Mouse (Mus musculus): ENCODE measurements around the gene Cmah.
A peak's percentile ranks its signal among the peaks of the same experiment; 100 is the strongest.

The Cmah gene

GRCm38 (mm10) chr13:24481615-24482295, 154.6 kb downstream of the Cmah start:
- peak; percentile 54 for DNase-seq (ENCODE audit: low read depth, low spot score)

GRCm38 (mm10) chr13:24483691-24484090, 156.5 kb downstream of the Cmah start:
- no peak for DNase-seq (ENCODE audit: low read depth, low spot score)

- no peak for DNase-seq (ENCODE audit: low read depth, low spot score)
Observed at GRCm38 (mm10) chr13:24484811-24485210, 157.6 kb downstream of the Cmah start.

- no peak for DNase-seq (ENCODE audit: low read depth, low spot score)
Observed at GRCm38 (mm10) chr13:24485964-24486363, 158.8 kb downstream of the Cmah start.

- no peak for DNase-seq (ENCODE audit: low read depth, low spot score)
Observed at GRCm38 (mm10) chr13:24486403-24486802, 159.2 kb downstream of the Cmah start.

GRCm38 (mm10) chr13:24487061-24487460, 159.9 kb downstream of the Cmah start:
- DNase-seq (ENCODE audit: low read depth, low spot score), result no peak

- no peak for DNase-seq (ENCODE audit: low read depth, low spot score)
Observed at GRCm38 (mm10) chr13:24487546-24487945, 160.3 kb downstream of the Cmah start.

GRCm38 (mm10) chr13:24488526-24489070, 161.4 kb downstream of the Cmah start:
- DNase-seq (ENCODE audit: low read depth, low spot score), result no peak

GRCm38 (mm10) chr13:24489515-24489914, 162.3 kb downstream of the Cmah start:
- DNase-seq (ENCODE audit: low read depth, low spot score), result no peak

DNA sequence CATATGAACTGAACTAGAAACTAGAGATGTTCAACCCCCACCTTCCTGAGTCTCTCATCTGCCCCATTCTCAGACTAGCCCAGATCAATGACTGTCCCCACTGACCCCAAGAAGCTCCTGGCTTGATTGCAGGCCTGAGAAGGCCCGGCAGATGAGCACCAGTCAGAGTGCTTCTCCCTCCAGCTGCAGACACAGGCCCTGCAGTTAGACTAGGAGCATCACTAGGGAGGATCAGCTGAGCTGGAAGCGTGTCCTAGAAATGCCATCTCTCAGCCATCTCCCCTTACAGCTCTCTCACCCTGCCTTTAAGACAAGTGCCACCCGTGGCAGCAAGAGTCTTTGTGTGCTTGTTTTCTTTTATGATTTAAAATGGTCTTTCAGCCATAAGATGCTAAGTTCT, 162.8 kb downstream of the Cmah start:
- no peak for DNase-seq (ENCODE audit: low read depth, low spot score)

GRCm38 (mm10) chr13:24491101-24491500, 163.9 kb downstream of the Cmah start:
- DNase-seq (ENCODE audit: low read depth, low spot score), result no peak

- no peak for DNase-seq (ENCODE audit: low read depth, low spot score)
Observed at GRCm38 (mm10) chr13:24493784-24494183, 166.6 kb downstream of the Cmah start.

- DNase-seq (ENCODE audit: low read depth, low spot score), result no peak
Observed at GRCm38 (mm10) chr13:24496353-24496752, 169.1 kb downstream of the Cmah start.

DNA sequence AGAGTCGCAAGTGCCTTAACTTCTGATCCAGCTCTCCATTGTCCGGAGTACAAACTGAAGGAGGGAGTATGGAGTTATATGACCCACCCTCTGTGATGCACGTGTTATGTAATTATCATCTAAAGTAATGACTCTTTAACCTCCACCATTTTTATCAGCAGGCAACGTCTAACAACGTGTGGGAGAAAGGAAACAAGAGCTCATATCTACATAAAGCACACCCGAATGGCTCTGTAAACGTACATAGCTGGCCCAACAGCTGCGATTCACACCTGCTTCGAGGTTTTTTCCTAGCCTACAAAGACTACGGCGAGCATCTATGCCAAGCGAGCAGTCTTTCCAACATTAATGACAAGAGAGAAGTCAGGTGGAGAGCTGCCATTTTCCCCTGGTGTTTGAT, 169.8 kb downstream of the Cmah start:
- no peak for DNase-seq (ENCODE audit: low read depth, low spot score)

DNA sequence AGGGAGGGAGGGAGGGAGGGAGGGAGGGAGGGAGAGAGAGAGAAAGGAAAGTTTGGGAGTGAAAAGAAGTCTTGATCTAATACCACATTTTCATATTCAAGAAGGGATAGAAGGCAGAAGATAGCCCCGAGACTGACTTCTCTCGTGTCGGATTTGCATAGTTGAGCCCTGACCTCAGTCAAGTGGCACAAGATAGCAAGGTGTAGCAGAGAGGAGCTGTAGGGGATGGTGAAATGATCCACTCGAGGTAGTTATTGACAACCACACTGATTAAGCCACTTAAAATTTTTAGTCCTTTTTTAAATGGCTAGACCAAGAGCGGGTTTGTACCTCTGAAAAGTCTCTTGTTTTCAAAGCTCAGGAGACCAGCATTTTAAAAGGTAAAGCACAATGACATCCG, 171.1 kb downstream of the Cmah start:
- no peak for DNase-seq (ENCODE audit: low read depth, low spot score)

DNA sequence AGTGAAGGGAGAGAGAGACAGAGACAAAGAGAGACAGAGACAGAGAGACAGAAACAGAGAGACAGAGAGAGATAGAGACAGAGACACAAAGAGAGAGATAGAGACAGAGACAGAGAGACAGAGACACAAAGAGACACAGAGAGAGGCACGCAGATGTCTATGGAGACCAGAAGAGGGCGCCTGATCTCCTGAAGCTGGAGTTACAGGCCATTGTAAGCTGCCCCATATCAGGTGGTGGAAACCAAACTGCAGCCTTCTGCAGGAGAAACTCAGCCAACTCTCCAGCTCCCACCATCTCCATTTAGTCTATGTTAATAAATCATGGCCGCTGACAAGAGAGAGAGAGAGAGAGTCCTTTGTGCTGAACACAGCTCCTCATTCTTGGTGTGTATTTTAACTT, 172.3 kb downstream of the Cmah start:
- DNase-seq (ENCODE audit: low read depth, low spot score), result no peak

DNA sequence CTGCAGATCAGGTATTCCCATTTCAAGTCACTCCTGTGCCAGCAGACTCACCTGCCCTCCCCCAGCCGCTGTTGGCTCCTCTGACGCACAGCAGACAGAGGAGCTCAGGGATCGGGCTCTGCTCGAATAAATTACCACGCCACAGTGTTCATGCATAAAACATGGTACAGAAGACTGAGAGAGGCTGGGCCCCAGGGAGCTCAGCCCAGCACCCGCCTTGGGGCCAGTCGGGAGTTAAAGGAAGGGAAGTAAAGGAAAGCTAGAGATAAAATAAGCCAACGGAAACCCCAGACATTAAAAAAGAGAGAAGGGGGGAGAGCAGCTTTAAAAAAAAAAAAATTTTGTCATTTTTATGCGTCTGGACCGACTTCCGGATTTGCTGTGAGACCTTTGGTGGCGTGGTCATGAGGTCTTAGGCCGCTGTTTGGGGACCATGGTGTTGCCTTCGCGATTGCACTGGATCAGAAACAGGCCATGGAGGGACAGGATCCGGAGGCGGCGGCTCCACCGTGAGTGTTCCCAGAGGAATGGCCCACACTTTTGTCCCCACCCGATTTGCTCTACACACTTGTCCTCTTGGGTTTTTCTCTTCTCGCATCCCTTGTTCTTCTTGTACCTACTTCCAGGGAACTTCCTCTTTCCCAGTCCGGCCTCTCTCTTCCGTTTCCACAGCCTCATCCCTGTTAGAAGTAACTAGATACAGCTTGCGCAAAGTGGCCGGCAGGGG, 174.1 kb downstream of the Cmah start:
- no peak for DNase-seq (ENCODE audit: low read depth, low spot score)

- DNase-seq (ENCODE audit: low read depth, low spot score), result no peak
Observed at GRCm38 (mm10) chr13:24501919-24502318, 174.7 kb downstream of the Cmah start.

- no peak for DNase-seq (ENCODE audit: low read depth, low spot score)
Observed at GRCm38 (mm10) chr13:24505812-24506211, 178.6 kb downstream of the Cmah start.

DNA sequence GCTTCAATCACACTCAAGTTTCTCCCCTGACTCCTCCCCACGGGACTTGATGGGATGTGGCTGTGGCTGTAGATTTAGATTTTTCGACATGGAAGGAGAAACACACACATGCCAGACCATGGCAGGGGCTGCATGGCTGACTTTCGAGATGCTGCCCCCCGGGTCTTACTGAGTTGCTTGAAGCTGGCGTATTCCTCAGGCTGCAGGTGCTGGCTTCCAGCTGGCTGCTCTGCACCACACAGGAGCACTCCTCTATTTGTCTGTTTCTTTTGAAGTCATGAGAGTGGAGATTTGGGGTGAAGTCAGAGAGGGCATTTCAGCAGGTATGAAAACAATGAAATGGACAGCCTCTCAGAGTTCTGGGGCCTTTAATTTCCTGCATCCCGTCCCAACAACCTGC, 180.0 kb downstream of the Cmah start:
- no peak for DNase-seq (ENCODE audit: low read depth, low spot score)

DNA sequence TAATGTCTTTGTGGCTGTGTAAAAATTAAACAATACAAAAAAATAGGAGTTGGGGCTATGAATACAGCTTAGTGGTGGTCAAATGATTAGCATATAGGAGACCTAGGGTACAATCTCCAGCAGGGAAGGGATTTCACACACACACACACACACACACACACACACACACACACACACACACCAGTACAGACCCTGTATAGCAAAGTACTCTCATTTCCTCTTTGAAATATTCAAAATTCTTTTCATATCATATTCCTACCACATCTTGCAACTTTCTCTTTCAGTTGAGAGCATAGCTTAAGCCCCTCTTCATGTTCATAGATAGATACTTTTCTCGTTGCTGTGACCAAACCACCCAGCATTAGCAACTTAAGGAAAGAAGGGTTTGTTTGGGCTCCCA, 181.7 kb downstream of the Cmah start:
- DNase-seq (ENCODE audit: low read depth, low spot score), result no peak

GRCm38 (mm10) chr13:24511367-24511766, 184.2 kb downstream of the Cmah start:
- no peak for DNase-seq (ENCODE audit: low read depth, low spot score)

GRCm38 (mm10) chr13:24511932-24512520, 184.8 kb downstream of the Cmah start:
- no peak for DNase-seq (ENCODE audit: low read depth, low spot score)
